Mouse (Mus musculus) testis, postnatal 14 days (tissue): ENCODE measurements around the gene Tmem161a.

Experiments
- DNase-seq: peaks from one replicate; pipeline ENCODE4 v3.0.0; 2021; ENCODE audit warnings: low spot score

Tmem161a gene

GRCm38 (mm10) chr8:70160015-70160414 lies 12.1 kb upstream of the Tmem161a start:
- DNase-seq, result no peak

GRCm38 (mm10) chr8:70163316-70163715 lies 8.8 kb upstream of the Tmem161a start:
- no peak for DNase-seq

- peak; percentile 74 for DNase-seq
Observed at GRCm38 (mm10) chr8:70166504-70167110, 5.5 kb upstream of the Tmem161a start.

- DNase-seq, result no peak
Observed at GRCm38 (mm10) chr8:70170116-70170515, 2.0 kb upstream of the Tmem161a start.

- no peak for DNase-seq
Observed at GRCm38 (mm10) chr8:70170748-70171147, 1.4 kb upstream of the Tmem161a start.

- DNase-seq, result no peak
Observed at GRCm38 (mm10) chr8:70171240-70171639, 916 bp upstream of the Tmem161a start.

- no peak for DNase-seq
Observed at GRCm38 (mm10) chr8:70173320-70173719, 1.2 kb downstream of the Tmem161a start.

GRCm38 (mm10) chr8:70174079-70174478 lies 1.9 kb downstream of the Tmem161a start:
- no peak for DNase-seq

- no peak for DNase-seq
Observed at GRCm38 (mm10) chr8:70178231-70178630, 6.1 kb downstream of the Tmem161a start.

GRCm38 (mm10) chr8:70179082-70179481 lies 6.9 kb downstream of the Tmem161a start:
- DNase-seq, result no peak

- DNase-seq, result no peak
Observed at GRCm38 (mm10) chr8:70181212-70181902, 9.2 kb downstream of the Tmem161a start.

- no peak for DNase-seq
Observed at GRCm38 (mm10) chr8:70181903-70182252, 9.7 kb downstream of the Tmem161a start.

- no peak for DNase-seq
Observed at GRCm38 (mm10) chr8:70183194-70183593, 11.0 kb downstream of the Tmem161a start.

- DNase-seq, result no peak
Observed at GRCm38 (mm10) chr8:70188707-70189106, 16.6 kb downstream of the Tmem161a start.

GRCm38 (mm10) chr8:70193238-70193637 lies 21.1 kb downstream of the Tmem161a start:
- no peak for DNase-seq

GRCm38 (mm10) chr8:70194191-70194590 lies 22.0 kb downstream of the Tmem161a start:
- no peak for DNase-seq

- no peak for DNase-seq
Observed at GRCm38 (mm10) chr8:70195762-70196161, 23.6 kb downstream of the Tmem161a start.

GRCm38 (mm10) chr8:70197603-70198002 lies 25.4 kb downstream of the Tmem161a start:
- no peak for DNase-seq

GRCm38 (mm10) chr8:70200098-70200681 lies 28.0 kb downstream of the Tmem161a start:
- DNase-seq, result no peak

GRCm38 (mm10) chr8:70201417-70201816 lies 29.3 kb downstream of the Tmem161a start:
- DNase-seq, result no peak

- no peak for DNase-seq
Observed at GRCm38 (mm10) chr8:70203072-70203471, 30.9 kb downstream of the Tmem161a start.

- DNase-seq, result no peak
Observed at GRCm38 (mm10) chr8:70204757-70205156, 32.6 kb downstream of the Tmem161a start.

- no peak for DNase-seq
Observed at GRCm38 (mm10) chr8:70208130-70208529, 36.0 kb downstream of the Tmem161a start.

- DNase-seq, result no peak
Observed at GRCm38 (mm10) chr8:70210538-70210937, 38.4 kb downstream of the Tmem161a start.
